Mouse (Mus musculus) G1E (cell line): ENCODE measurements around the gene Cmah.

Experiments used
- CTCF ChIP-seq: IDR thresholded peaks from 2 replicates; pipeline ENCODE4 v1.5.1; 2012; ENCODE audit warnings: low read depth, low read length, inconsistent platforms, mixed read lengths
- GATA1 ChIP-seq: IDR thresholded peaks from 2 replicates; pipeline ENCODE4 v1.6.1; 2012; ENCODE audit warnings: borderline replicate concordance, low read length, inconsistent platforms, mixed read lengths

DNA sequence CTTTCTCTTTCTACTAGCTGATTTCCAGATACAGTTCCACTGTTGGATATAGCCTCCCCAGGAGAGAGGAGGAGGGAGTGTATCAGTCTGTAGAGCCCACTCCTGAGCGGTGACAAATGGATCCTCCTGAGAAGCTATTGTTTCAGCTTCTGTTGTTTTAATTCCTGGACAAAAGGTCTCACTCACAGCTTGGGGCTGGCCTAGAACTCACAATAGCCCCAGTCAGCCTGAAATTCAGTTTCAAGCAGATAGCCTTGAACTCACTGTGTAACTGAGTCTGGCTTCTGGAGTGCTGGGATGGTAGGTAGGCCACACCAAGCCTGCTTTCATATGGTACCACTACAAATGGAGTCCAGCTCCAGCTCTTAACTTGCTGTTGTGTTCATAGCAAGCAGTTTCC lies 32.0 kb downstream of the Cmah start:
- TF ChIP-seq CTCF (no peak), GATA1 (no peak)
